14 mouse cellular contexts compared by ENCODE assay signal in genomic region chr7:116893846-116894245, GRCm38 (mm10).
DNase-seq lines count a peak whose midpoint lies in the region; ATAC-seq and TF ChIP-seq lines count a peak whose summit lies in the region.
"Had no signal": no experiment of that assay in that cellular context is flagged by ENCODE, and none has a peak within 500 bp of the region (broad histone marks: within the 10 kb centered on the region; RNA-seq: fewer than 3 reads in every experiment).

No protein-coding gene starts in this region.

- H3K27me3 ChIP-seq in thymus, adult 2 months (ENCODE audit: control insufficient read depth, insufficient read depth, low read length) = no peaks in the 10 kb centered on the region
- H3K27me3 ChIP-seq in heart, embryonic 11.5 days (ENCODE audit: control insufficient read depth, insufficient read depth, low read length) = no peaks in the 10 kb centered on the region
- H3K27me3 ChIP-seq: embryonic facial prominence, embryonic 15.5 days; heart, embryonic 15.5 days had no signal

- no peak for ATAC-seq in megakaryocyte progenitor cell, adult 5-6 weeks (replicated peaks; ENCODE audit: poor library complexity)
- ATAC-seq in heart, embryonic 11.5 days (replicated peaks; ENCODE audit: insufficient number of reproducible peaks, low FRiP score, low TSS enrichment) = no peak

- no peak overlapping the region for H3K4me2 ChIP-seq in heart, embryonic 11.5 days
- H3K4me2 ChIP-seq: embryonic facial prominence, embryonic 15.5 days; heart, embryonic 15.5 days had no signal

- 91% methylated on average over 6 of the region's 6 CpGs for WGBS in thymus, adult 2 months
- WGBS in heart, embryonic 11.5 days (ENCODE audit: insufficient replicate concordance) = 64% methylated on average over 6 of the region's 6 CpGs

- peak; percentile 26 to 49 for DNase-seq in kidney, postnatal 4 days
- DNase-seq in kidney, postnatal 36 days = no peak
- DNase-seq in cerebellum, adult 11-12 months = peak; percentile 36
- DNase-seq in embryo, embryonic 10.5 days (ENCODE audit: low spot score) = peak; percentile 40
- DNase-seq in mesoderm, embryonic 11.5 days (ENCODE audit: low read depth, low spot score) = peak; percentile 37
- no peak for DNase-seq in thymus, adult 2 months
- DNase-seq: kidney, adult 9 months; lung, adult 2 months; midbrain, embryonic 14.5 days; thymus, postnatal 14 days had no signal

- no peak for TF ChIP-seq POLR2A in thymus, adult 2 months (IDR thresholded peaks at IDR 0.05; ENCODE audit: control insufficient read depth, extremely low read depth, insufficient read depth, low read length, poor library complexity)

- no peak overlapping the region for H3K27ac ChIP-seq in thymus, adult 2 months (ENCODE audit: control insufficient read depth, insufficient read depth, low read length)
- H3K27ac ChIP-seq in heart, embryonic 11.5 days (ENCODE audit: low read depth, low read length) = no peak overlapping the region
- H3K27ac ChIP-seq: embryonic facial prominence, embryonic 15.5 days; heart, embryonic 15.5 days had no signal

- H3K9me3 ChIP-seq in heart, embryonic 11.5 days (replicated peaks; ENCODE audit: control insufficient read depth, low read length) = no peaks in the 10 kb centered on the region
- H3K9me3 ChIP-seq: embryonic facial prominence, embryonic 15.5 days; heart, embryonic 15.5 days had no signal

- TF ChIP-seq CTCF in thymus, adult 2 months (IDR thresholded peaks at IDR 0.05; ENCODE audit: borderline replicate concordance, control insufficient read depth, extremely low read depth, insufficient read depth, low read length, poor library complexity) = no peak

- H3K9ac ChIP-seq in heart, embryonic 11.5 days (ENCODE audit: low read depth, low read length) = no peak overlapping the region
- H3K9ac ChIP-seq: embryonic facial prominence, embryonic 15.5 days; heart, embryonic 15.5 days had no signal

- H3K36me3 ChIP-seq in thymus, adult 2 months (ENCODE audit: control insufficient read depth, insufficient read depth, low read length) = no peaks in the 10 kb centered on the region
- no peaks in the 10 kb centered on the region for H3K36me3 ChIP-seq in heart, embryonic 11.5 days (ENCODE audit: control insufficient read depth, insufficient read depth, low read length)
- H3K36me3 ChIP-seq: embryonic facial prominence, embryonic 15.5 days; heart, embryonic 15.5 days had no signal

- H3K4me1 ChIP-seq in thymus, adult 2 months (replicated peaks; ENCODE audit: control insufficient read depth, insufficient read depth, low read length) = no peaks in the 10 kb centered on the region
- H3K4me1 ChIP-seq in heart, embryonic 11.5 days (ENCODE audit: control insufficient read depth, insufficient read depth, low read length) = no peaks in the 10 kb centered on the region
- H3K4me1 ChIP-seq: embryonic facial prominence, embryonic 15.5 days; heart, embryonic 15.5 days had no signal

- H3K4me3 ChIP-seq in thymus, adult 2 months (ENCODE audit: control insufficient read depth, insufficient read depth, low read length) = no peak overlapping the region
- H3K4me3 ChIP-seq in heart, embryonic 11.5 days (ENCODE audit: low read depth, low read length) = no peak overlapping the region
- H3K4me3 ChIP-seq: embryonic facial prominence, embryonic 15.5 days; heart, embryonic 15.5 days had no signal

Comparison
In these comparisons a context has a peak if more than half of its experiments do, and no peak if none do; other contexts are left out.
1. DNase-seq: peak in kidney, postnatal 4 days (2 of 2), cerebellum, adult 11-12 months (single experiment), embryo, embryonic 10.5 days (single experiment) and mesoderm, embryonic 11.5 days (single experiment); none in kidney, postnatal 36 days (0 of 2) and thymus, adult 2 months (single experiment).